Mouse (Mus musculus) erythroblast, embryonic 14.5 days (primary cell): ENCODE results near the gene Haus4.

Experiments
- GATA1 ChIP-seq: IDR thresholded peaks from 2 replicates; pipeline ENCODE4 v1.6.1; 2012; ENCODE audit warnings: low read length, inconsistent platforms, mixed read lengths
- TAL1 ChIP-seq: IDR thresholded peaks from 3 replicates; pipeline ENCODE4 v1.6.1; 2012; ENCODE audit warnings: low read length, inconsistent platforms, mixed read lengths

- no peak for TF ChIP-seq TAL1
- TF ChIP-seq GATA1: no peak
Measured at GRCm38 (mm10) chr14:54594055-54594454, 39.6 kb upstream of the Haus4 start.
